Mouse (Mus musculus) limb, embryonic 13.5 days (tissue): ENCODE measurements at regions not wholly inside any gene's neighbourhood (a gene's known extent, or its start where the extent isn't known, plus 50 kb on each side); places are given as distances from the start of the nearest gene placed in this dataset.

Experiments
- ATAC-seq: fragments of 200-750 bp; cut with Nextera tagmentation; 2 replicates; pipeline ENCODE4 v1.8.0; 2017; ENCODE audit warnings: low read depth, moderate number of reproducible peaks, moderate TSS enrichment; ENCODE audit not compliant: low FRiP score
- H3K27ac ChIP-seq: fragments of 300-500 bp; sonication (generic); 2 replicates; pipeline ENCODE4 v1.5.1; 2015; ENCODE audit warnings: inconsistent platforms, mild to moderate bottlenecking, moderate library complexity
- H3K27me3 ChIP-seq: fragments of 300-500 bp; sonication (generic); 2 replicates; pipeline ENCODE4 v1.6.1; 2015; ENCODE audit warnings: mild to moderate bottlenecking, inconsistent platforms
- H3K36me3 ChIP-seq: fragments of 300-500 bp; sonication (generic); 2 replicates; pipeline ENCODE4 v1.6.1; 2015; ENCODE audit warnings: inconsistent platforms, mild to moderate bottlenecking, moderate library complexity
- H3K4me1 ChIP-seq: fragments of 300-500 bp; sonication (generic); 2 replicates; pipeline ENCODE4 v1.6.1; 2015; ENCODE audit warnings: inconsistent platforms
- H3K4me2 ChIP-seq: fragments of 300-500 bp; sonication (generic); replicated peaks from 2 replicates; pipeline ENCODE4 v1.6.1; 2015; ENCODE audit warnings: inconsistent platforms, mild to moderate bottlenecking, moderate library complexity
- H3K4me3 ChIP-seq: fragments of 300-500 bp; sonication (generic); 2 replicates; pipeline ENCODE4 v1.5.1; 2015; ENCODE audit warnings: moderate library complexity, mild to moderate bottlenecking, inconsistent platforms
- H3K9ac ChIP-seq: fragments of 300-500 bp; sonication (generic); 2 replicates; pipeline ENCODE4 v1.6.1; 2015; ENCODE audit warnings: mild to moderate bottlenecking, inconsistent platforms
- H3K9me3 ChIP-seq: fragments of 300-500 bp; sonication (generic); 2 replicates; pipeline ENCODE4 v1.6.1; 2016; ENCODE audit warnings: inconsistent platforms
- WGBS: fragments of 180-500 bp; shearing (Covaris S2); methylation state at CpG from one replicate; pipeline ENCODE4 v1.1.7; 2015; 5-methylcytosine and 5-hydroxymethylcytosine counted together

- WGBS, result 83% methylated on average over 4 of the region's 4 CpGs
Measured at GRCm38 (mm10) chr2:169311356-169311755, 276.2 kb downstream of the Gm11011 start.

GRCm38 (mm10) chr2:169304360-169304759 lies 283.2 kb downstream of the Gm11011 start:
- WGBS, result 84% methylated on average over 3 of the region's 3 CpGs
- no peak overlapping the region for H3K9ac ChIP-seq

More at GRCm38 (mm10) chr2:169311356-169311755, 276.2 kb downstream of the Gm11011 start:
- no peak overlapping the region for H3K27ac ChIP-seq
- H3K4me2 ChIP-seq, result no peak overlapping the region
- no peak overlapping the region for H3K9ac ChIP-seq
- ATAC-seq, result no peak
- no peaks in the 10 kb centered on the region for H3K4me1 ChIP-seq
- H3K4me3 ChIP-seq, result no peak overlapping the region
- no peaks in the 10 kb centered on the region for H3K9me3 ChIP-seq
- H3K36me3 ChIP-seq, result no peaks in the 10 kb centered on the region
- H3K27me3 ChIP-seq, result no peaks in the 10 kb centered on the region

GRCm38 (mm10) chr2:169300966-169301365 lies 286.6 kb downstream of the Gm11011 start:
- ATAC-seq, result no peak
- 82% methylated on average over 4 of the region's 4 CpGs for WGBS

More at GRCm38 (mm10) chr2:169304360-169304759, 283.2 kb downstream of the Gm11011 start:
- Histone ChIP-seq H3K4me1 (no peaks in the 10 kb centered on the region), H3K36me3 (no peaks in the 10 kb centered on the region), H3K27me3 (no peaks in the 10 kb centered on the region), H3K4me3 (no peak overlapping the region), H3K9me3 (no peaks in the 10 kb centered on the region), H3K27ac (no peak overlapping the region), H3K4me2 (no peak overlapping the region)
- ATAC-seq, result no peak

DNA sequence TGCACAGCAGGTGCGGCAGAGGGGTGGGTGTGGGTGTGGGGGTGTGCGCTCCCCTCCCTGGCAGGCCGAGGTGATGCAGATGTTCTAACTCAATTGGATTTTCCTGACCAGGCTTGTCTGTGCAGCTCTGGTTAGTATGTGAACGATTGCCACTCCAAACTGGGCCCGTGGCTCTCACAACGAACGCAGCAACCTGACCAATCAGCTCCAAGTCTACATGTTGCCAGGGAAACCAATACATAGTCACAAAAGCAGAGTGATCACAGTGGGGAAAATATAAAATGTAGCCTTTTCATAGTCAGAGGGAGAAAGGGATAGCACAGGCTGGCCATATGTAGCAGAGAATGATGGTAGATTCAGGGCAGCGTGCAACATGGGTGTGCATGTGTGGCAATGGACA lies 287.1 kb downstream of the Gm11011 start:
- WGBS, result 82% methylated on average over 8 of the region's 8 CpGs
- H3K9ac ChIP-seq, result no peak overlapping the region
- no peak for ATAC-seq

More at GRCm38 (mm10) chr2:169300966-169301365, 286.6 kb downstream of the Gm11011 start:
- Histone ChIP-seq H3K36me3 (no peaks in the 10 kb centered on the region), H3K4me3 (no peak overlapping the region), H3K27ac (no peak overlapping the region), H3K27me3 (no peaks in the 10 kb centered on the region), H3K9me3 (no peaks in the 10 kb centered on the region), H3K4me1 (peaks cover 8% of the 10 kb centered on the region; the same call in 1 of the 2 replicates), H3K4me2 (no peak overlapping the region), H3K9ac (no peak overlapping the region)

DNA sequence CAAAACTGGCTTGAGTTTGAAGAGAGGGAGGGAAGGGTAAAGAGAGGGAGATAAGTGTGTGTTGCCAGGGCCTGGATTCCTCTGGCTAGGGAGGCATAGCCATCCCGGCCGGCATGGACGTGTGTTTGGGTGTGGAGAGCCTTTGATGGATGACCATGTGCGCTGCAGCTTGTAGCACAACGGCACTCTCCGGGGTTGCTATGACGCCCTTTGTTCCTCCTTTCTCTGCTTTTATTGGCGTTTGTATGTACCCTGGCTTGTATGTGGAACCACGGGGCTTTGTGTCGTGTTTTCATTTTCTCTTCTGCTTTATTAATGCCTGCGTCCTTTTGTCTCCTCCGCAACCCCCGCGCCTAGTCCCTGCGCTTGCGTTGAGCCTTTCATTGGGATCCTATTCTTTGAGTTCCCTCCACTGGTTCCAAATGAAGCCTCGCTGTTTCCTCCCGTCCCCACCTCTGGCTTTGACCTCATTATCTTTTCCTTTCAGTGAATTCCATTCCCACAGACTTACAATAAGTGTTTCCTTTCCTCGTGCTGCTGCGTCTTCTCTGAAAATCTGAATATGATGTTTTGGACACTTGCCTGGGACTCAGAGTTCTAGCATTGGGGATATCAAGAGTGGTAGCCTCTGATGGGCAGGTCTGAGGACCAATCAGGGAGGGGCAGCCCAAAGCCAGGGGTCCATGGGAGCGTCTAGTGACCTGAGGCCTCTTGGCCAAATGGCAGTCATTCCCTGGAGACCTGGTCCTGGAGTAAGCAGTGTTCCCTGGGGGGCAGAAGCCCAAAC lies 289.5 kb downstream of the Gm11011 start:
- no peak overlapping the region for H3K9ac ChIP-seq
- no peaks in the 10 kb centered on the region for H3K9me3 ChIP-seq
- H3K4me2 ChIP-seq, result peak overlapping the region; percentile 48
- H3K4me1 ChIP-seq, result peaks cover 8% of the 10 kb centered on the region; the same call in 1 of the 2 replicates
- no peak overlapping the region for H3K27ac ChIP-seq
- ATAC-seq, result no peak
- no peaks in the 10 kb centered on the region for H3K36me3 ChIP-seq
- H3K27me3 ChIP-seq, result no peaks in the 10 kb centered on the region
- 43% methylated on average over 21 of the region's 21 CpGs for WGBS
- H3K4me3 ChIP-seq, result no peak overlapping the region

More for the DNA sequence above, 287.1 kb downstream of the Gm11011 start:
- H3K27ac ChIP-seq, result no peak overlapping the region
- peaks cover 8% of the 10 kb centered on the region; the same call in 1 of the 2 replicates for H3K4me1 ChIP-seq
- no peaks in the 10 kb centered on the region for H3K27me3 ChIP-seq
- no peaks in the 10 kb centered on the region for H3K36me3 ChIP-seq
- H3K4me2 ChIP-seq, result no peak overlapping the region
- no peaks in the 10 kb centered on the region for H3K9me3 ChIP-seq
- no peak overlapping the region for H3K4me3 ChIP-seq

- WGBS, result 70% methylated on average over 4 of the region's 4 CpGs
- no peak overlapping the region for H3K9ac ChIP-seq
- H3K9me3 ChIP-seq, result no peaks in the 10 kb centered on the region
- H3K4me2 ChIP-seq, result no peak overlapping the region
- H3K4me1 ChIP-seq, result peaks cover 8% of the 10 kb centered on the region; the same call in 1 of the 2 replicates
- no peak overlapping the region for H3K27ac ChIP-seq
- no peaks in the 10 kb centered on the region for H3K27me3 ChIP-seq
- no peak for ATAC-seq
- H3K36me3 ChIP-seq, result no peaks in the 10 kb centered on the region
- no peak overlapping the region for H3K4me3 ChIP-seq
Measured at GRCm38 (mm10) chr2:169297226-169297625, 290.3 kb downstream of the Gm11011 start.

- no peaks in the 10 kb centered on the region for H3K36me3 ChIP-seq
- no peak for ATAC-seq
- no peak overlapping the region for H3K4me3 ChIP-seq
- H3K4me1 ChIP-seq, result peaks cover 8% of the 10 kb centered on the region; the same call in 1 of the 2 replicates
- H3K9ac ChIP-seq, result no peak overlapping the region
- no peaks in the 10 kb centered on the region for H3K9me3 ChIP-seq
- 45% methylated on average over 3 of the region's 3 CpGs for WGBS
- no peaks in the 10 kb centered on the region for H3K27me3 ChIP-seq
- H3K27ac ChIP-seq, result no peak overlapping the region
- H3K4me2 ChIP-seq, result no peak overlapping the region
Measured at GRCm38 (mm10) chr2:169293351-169293750, 294.2 kb downstream of the Gm11011 start.

GRCm38 (mm10) chr2:169288891-169289605 lies 298.5 kb downstream of the Gm11011 start:
- no peak for ATAC-seq
- H3K36me3 ChIP-seq, result no peaks in the 10 kb centered on the region

GRCm38 (mm10) chr2:169286701-169287100 lies 300.8 kb downstream of the Gm11011 start:
- Histone ChIP-seq H3K4me2 (no peak overlapping the region), H3K27me3 (no peaks in the 10 kb centered on the region), H3K27ac (no peak overlapping the region), H3K4me3 (no peak overlapping the region), H3K9ac (no peak overlapping the region), H3K4me1 (peaks cover 6% of the 10 kb centered on the region; the same call in 1 of the 2 replicates), H3K9me3 (no peaks in the 10 kb centered on the region), H3K36me3 (no peaks in the 10 kb centered on the region)
- WGBS, result 86% methylated on average over 7 of the region's 7 CpGs
- ATAC-seq, result no peak

More at GRCm38 (mm10) chr2:169288891-169289605, 298.5 kb downstream of the Gm11011 start:
- Histone ChIP-seq H3K9ac (no peak overlapping the region), H3K27me3 (no peaks in the 10 kb centered on the region), H3K4me3 (no peak overlapping the region), H3K9me3 (no peaks in the 10 kb centered on the region), H3K4me1 (no peaks in the 10 kb centered on the region), H3K27ac (no peak overlapping the region), H3K4me2 (no peak overlapping the region)
- WGBS, result 91% methylated on average over 12 of the region's 12 CpGs

DNA sequence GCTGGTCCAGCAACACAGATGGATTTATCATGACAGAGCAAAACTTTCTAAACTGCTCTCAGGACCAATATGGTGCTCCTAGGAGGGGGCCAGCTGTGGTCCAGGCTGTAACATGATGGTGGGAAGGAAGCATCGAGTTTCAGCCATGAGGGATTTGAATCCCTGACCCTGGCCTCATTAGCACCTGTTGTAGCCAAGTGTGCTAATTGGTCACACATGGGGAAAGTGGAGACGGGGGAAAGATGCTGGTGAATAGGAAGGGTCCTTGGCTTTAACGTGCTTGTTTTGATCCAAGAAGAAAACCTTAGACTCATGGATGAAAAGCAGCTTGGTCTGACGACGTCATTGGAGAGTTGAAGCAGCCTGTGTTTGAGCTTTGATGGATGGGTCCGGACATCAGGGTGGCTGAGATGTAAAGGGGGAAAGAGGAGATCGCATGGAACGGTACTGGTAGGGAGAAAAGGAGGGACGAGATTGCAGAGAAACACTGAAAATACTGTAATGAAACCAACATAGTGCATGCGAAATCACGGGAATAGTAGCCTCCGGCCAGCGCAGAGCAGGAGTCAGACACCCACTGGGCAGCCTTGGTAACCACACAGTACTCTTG lies 304.9 kb downstream of the Gm11011 start:
- Histone ChIP-seq H3K9me3 (no peaks in the 10 kb centered on the region), H3K4me1 (peaks cover 6% of the 10 kb centered on the region; the same call in 1 of the 2 replicates), H3K36me3 (no peaks in the 10 kb centered on the region), H3K4me3 (no peak overlapping the region), H3K4me2 (no peak overlapping the region), H3K27me3 (no peaks in the 10 kb centered on the region), H3K9ac (no peak overlapping the region), H3K27ac (no peak overlapping the region)
- ATAC-seq, result peak; percentile 44; the same call in 1 of the 2 replicates
- 43% methylated on average over 13 of the region's 13 CpGs for WGBS

DNA sequence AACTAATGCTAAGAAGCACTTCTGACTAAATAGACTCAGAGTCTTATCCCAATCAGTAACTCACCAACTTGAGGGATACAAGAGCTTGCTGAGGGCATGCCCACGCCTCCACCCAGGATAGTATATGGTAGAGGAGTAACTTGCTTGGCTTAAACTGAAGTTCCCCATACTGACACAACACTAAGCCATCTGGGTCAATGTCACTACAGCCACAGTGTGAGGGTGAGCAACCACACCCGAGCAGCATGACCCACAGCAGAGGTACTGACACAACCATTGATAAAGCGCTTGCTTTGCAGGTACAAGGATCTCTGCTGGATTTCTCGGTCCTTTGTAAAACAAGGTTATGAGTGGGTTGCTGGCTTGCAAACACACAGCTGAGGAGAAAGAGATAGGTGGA lies 312.2 kb downstream of the Gm11011 start:
- no peaks in the 10 kb centered on the region for H3K4me1 ChIP-seq
- H3K27me3 ChIP-seq, result no peaks in the 10 kb centered on the region
- no peak overlapping the region for H3K4me3 ChIP-seq
- no peak for ATAC-seq
- H3K4me2 ChIP-seq, result no peak overlapping the region
- 92% methylated on average over 4 of the region's 4 CpGs for WGBS
- H3K9ac ChIP-seq, result no peak overlapping the region
- no peak overlapping the region for H3K27ac ChIP-seq
- no peaks in the 10 kb centered on the region for H3K36me3 ChIP-seq
- H3K9me3 ChIP-seq, result no peaks in the 10 kb centered on the region

DNA sequence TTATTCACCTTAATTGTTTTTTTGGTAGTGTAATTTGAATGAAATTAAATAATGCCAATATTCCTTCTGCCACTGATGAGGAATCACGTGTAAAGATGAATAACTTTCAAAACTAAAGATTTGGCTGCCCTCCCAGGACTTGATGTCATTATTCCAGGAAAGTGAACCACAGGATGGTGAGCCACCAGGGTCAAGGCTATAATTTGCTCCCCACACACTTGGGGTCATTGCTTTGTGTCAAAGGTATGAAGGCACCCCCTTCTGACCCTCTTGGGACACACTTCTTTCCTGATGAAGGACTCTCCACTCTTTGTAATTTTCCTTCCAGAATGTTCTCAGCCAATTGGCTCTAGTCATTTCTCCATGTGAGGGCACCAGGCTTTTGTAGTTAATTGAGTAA lies 313.4 kb downstream of the Gm11011 start:
- H3K27me3 ChIP-seq, result no peaks in the 10 kb centered on the region
- H3K4me1 ChIP-seq, result no peaks in the 10 kb centered on the region
- no peak overlapping the region for H3K4me3 ChIP-seq
- no peak overlapping the region for H3K27ac ChIP-seq
- WGBS, result 78% methylated on average over 1 of the region's 1 CpGs
- no peak for ATAC-seq
- no peaks in the 10 kb centered on the region for H3K36me3 ChIP-seq
- H3K4me2 ChIP-seq, result no peak overlapping the region
- H3K9ac ChIP-seq, result no peak overlapping the region
- H3K9me3 ChIP-seq, result no peaks in the 10 kb centered on the region
